Mouse (Mus musculus) layer of hippocampus, postnatal 10 days (tissue): ENCODE results near the gene Slc34a2. TPM values are rescaled to one million over a fixed set of nuclear protein-coding genes. Genes with fewer than 3 reads are reported as not detected.

Experiments
- DNase-seq, 2 experiments: peaks; one replicate each; pipeline ENCODE4 v3.0.0; 2021; ENCODE audit warnings: low spot score in 2 of 2
- total RNA-seq, 2 experiments: library from RNA; stranded (reverse); gene quantifications; 2 replicates each; pipeline ENCODE4 v1.2.3; 2021

Gene Slc34a2
- total RNA-seq, 2 experiments from 2014 or later, result 0.25 TPM; not detected in 1

- no peak for DNase-seq
Observed at GRCm38 (mm10) chr5:53108668-53109067, 70.8 kb downstream of the Slc34a2 start.

- no peak for DNase-seq
Observed at GRCm38 (mm10) chr5:53110225-53110624, 72.3 kb downstream of the Slc34a2 start.

GRCm38 (mm10) chr5:53111036-53111435 lies 73.2 kb downstream of the Slc34a2 start:
- no peak for DNase-seq

GRCm38 (mm10) chr5:53112942-53113341 lies 75.1 kb downstream of the Slc34a2 start:
- no peak for DNase-seq

GRCm38 (mm10) chr5:53114616-53115267 lies 76.9 kb downstream of the Slc34a2 start:
- DNase-seq, result no peak

- no peak for DNase-seq
Observed at GRCm38 (mm10) chr5:53118212-53118611, 80.3 kb downstream of the Slc34a2 start.

- no peak for DNase-seq
Observed at GRCm38 (mm10) chr5:53119689-53120088, 81.8 kb downstream of the Slc34a2 start.

Other genes with a start within 250 kb of the Slc34a2 start
- 10 to 100 TPM; 90.7 to 92.6 TPM for gene Anapc4, start 204.1 kb upstream of the Slc34a2 start, total RNA-seq
- 10 to 100 TPM; 43.1 to 47.0 TPM for gene Sel1l3, start 175.8 kb downstream of the Slc34a2 start, total RNA-seq
- gene Smim20, start 229.0 kb downstream of the Slc34a2 start, total RNA-seq, result 10 to 100 TPM; 29.2 to 36.5 TPM